ENCODE assay signal across 25 mouse cellular contexts in genomic region chr6:60406861-60407260, GRCm38 (mm10).
"Had no signal": no experiment of that assay in that cellular context is flagged by ENCODE, and none has a peak within 500 bp of the region (broad histone marks: within the 10 kb centered on the region; RNA-seq: fewer than 3 reads in every experiment).

No protein-coding gene starts in this region.

- DNase-seq: gastrocnemius, adult 2 months; gastrocnemius, postnatal 10 days; gastrocnemius, postnatal 25 days; heart, adult 18-20 months; heart, postnatal 14 days; heart, postnatal 36 days; kidney, adult 11 months; kidney, adult 2 months; kidney, postnatal 10 days; kidney, postnatal 25 days; kidney, postnatal 4 days; layer of hippocampus, adult 9-11 months; layer of hippocampus, postnatal 36 days; left cerebral cortex, postnatal 4 days had no signal

- H3K9me3 ChIP-seq: heart, embryonic 13.5 days; heart, embryonic 15.5 days; hindbrain, embryonic 13.5 days; hindbrain, embryonic 15.5 days; limb, embryonic 13.5 days; limb, embryonic 15.5 days had no signal

- H3K4me1 ChIP-seq: heart, embryonic 13.5 days; heart, embryonic 15.5 days; hindbrain, embryonic 13.5 days; hindbrain, embryonic 15.5 days; limb, embryonic 13.5 days; limb, embryonic 15.5 days; liver, embryonic 12.5 days had no signal

- ATAC-seq: hindbrain, postnatal 0 days; intestine, embryonic 16.5 days; liver, embryonic 12.5 days had no signal

- H3K36me3 ChIP-seq: heart, embryonic 13.5 days; heart, embryonic 15.5 days; hindbrain, embryonic 13.5 days; hindbrain, embryonic 15.5 days; limb, embryonic 13.5 days; limb, embryonic 15.5 days; liver, embryonic 12.5 days had no signal

- H3K27ac ChIP-seq: gastrocnemius, adult 2 months; heart, embryonic 13.5 days; heart, embryonic 15.5 days; hindbrain, embryonic 13.5 days; hindbrain, embryonic 15.5 days; hindbrain, postnatal 0 days; layer of hippocampus, adult 2 months; limb, embryonic 13.5 days; limb, embryonic 15.5 days; liver, embryonic 12.5 days; liver, embryonic 14.5 days had no signal

- H3K27me3 ChIP-seq: heart, embryonic 13.5 days; heart, embryonic 15.5 days; hindbrain, embryonic 13.5 days; hindbrain, embryonic 15.5 days; limb, embryonic 13.5 days; limb, embryonic 15.5 days; liver, embryonic 12.5 days had no signal

- H3K4me3 ChIP-seq: gastrocnemius, adult 2 months; heart, embryonic 13.5 days; heart, embryonic 15.5 days; hindbrain, embryonic 13.5 days; hindbrain, embryonic 15.5 days; layer of hippocampus, adult 2 months; limb, embryonic 13.5 days; limb, embryonic 15.5 days; liver, embryonic 12.5 days had no signal

- H3K9ac ChIP-seq: heart, embryonic 13.5 days; heart, embryonic 15.5 days; hindbrain, embryonic 13.5 days; hindbrain, embryonic 15.5 days; limb, embryonic 13.5 days; limb, embryonic 15.5 days; liver, embryonic 12.5 days; liver, embryonic 14.5 days had no signal
